Mouse (Mus musculus): ENCODE data around the gene Ampd2.
A peak's percentile ranks its signal among the peaks of the same experiment; 100 is the strongest.

Ampd2 gene

DNA sequence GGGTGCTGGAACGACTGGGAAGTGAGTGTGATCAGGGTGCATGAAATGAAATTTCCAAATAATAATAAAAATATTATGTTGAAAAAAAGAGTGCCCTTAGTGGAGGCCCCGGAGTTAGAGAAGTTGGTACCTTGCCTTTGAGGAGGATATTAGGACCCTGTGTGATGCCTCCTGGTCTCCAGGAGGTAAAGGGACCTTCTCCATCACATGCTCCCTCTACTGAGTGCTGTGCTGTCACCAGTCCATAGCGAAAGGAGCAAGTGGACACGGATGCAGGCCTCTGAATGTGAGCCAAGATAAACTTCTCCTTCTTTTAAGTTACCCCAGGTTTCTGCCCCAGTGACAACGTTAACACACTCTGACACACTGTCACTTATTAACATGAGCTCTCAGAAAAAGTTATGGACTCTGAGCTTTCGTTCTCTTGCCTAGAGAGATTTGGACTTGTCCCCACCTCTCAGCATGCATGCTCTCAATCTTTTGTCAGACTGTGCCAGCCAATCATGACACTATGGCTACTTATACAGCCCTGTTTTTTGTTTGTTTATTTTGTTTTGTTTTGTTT is 19.0 kb downstream of the Ampd2 start:
- no peak for DNase-seq

DNA sequence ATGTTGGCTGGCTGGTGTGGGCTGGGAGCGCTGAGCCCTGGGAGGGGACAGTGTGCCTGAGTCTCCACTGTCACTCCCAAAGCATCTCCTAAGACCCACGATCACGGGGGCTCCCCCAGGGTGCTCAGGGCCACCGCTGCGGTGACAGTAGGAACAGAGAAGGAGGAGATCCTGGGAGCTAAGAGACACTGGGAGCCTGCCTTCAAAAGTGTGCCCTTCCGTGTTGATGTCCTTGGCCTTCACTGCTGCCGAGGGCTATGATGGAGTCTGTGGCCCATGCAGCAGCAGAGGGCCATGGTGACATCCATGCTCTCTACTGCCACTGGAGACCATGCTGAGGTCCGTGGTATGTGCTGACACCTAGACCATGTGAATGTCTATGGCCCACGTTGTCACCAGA is 20.9 kb downstream of the Ampd2 start:
- no peak for DNase-seq

DNA sequence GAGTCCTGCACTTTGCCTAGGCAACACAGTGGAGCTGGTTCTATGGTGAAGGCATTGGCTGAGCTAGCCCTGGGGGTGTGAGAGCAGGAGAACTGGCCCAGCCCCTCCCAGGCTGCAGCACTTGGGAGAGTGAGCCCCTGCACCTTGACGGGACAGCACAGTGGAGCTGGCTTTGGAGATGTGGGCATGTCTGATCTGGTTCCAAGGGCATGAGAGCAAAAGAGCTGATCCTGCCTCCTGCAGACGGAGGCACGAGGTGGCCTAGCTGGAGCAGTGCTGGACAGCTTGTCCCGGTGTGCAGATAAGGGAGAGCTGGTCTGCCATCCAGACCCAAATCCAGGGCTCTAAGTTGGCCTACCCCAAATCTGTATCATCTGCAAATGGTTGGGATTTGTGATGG is 21.8 kb downstream of the Ampd2 start:
- no peak for DNase-seq

DNA sequence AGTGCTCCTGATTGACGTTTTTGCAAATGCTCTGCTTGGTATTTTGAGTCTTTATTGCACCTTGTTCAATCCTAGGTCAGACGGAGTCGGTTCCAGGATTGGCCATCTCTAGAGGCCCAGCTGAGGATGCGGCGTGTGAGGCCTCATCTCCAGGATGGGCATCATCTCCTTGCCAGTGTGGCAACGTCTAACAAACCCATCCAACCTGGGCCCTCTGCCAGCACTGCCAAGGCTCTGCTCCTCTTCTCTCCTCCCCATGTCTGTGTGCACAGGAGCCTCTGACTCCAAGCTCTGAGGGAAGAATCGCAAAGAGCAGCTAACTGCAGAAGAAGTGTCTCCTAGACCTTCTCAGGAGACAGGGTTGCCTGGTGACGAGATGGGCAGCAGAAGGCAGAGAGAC is 23.8 kb downstream of the Ampd2 start:
- DNase-seq, result no peak

DNA sequence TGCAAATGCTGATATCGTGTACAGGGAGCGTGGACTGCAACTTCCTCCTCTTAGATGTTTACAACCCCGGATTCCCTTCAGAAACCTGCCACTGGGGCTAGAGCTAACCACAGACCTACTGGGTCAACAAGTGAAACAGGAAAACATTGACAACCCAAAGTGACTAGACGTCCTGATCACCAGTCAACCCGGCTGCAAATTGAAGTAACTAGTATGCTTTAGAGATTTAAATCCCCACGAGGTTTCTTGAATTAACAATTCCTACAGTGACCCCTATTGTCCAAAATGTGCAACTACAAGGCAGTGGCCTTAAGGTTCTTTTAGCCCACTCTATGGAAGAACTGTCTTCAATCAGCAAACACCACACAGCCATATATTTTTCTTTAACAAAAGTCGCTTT is 25.0 kb downstream of the Ampd2 start:
- DNase-seq, result no peak

DNA sequence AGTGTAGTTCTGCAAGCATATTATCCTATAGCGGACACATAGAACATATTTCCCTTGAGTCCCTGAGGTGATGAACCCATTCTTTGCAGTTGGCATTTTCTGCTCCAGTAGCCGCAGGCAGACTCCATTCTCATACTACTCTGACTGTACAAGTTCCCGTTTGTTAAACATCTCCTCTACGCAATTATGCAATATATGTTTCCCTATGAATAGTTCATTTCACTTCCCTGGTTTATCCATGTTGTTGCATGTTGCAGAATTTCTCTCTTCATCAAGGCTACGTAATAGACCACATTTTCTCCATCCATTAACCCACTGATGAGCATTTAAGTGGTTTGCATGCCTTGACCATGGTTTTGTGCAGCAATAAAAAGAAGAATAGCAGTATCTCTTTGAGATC is 36.0 kb downstream of the Ampd2 start:
- DNase-seq, result no peak

DNA sequence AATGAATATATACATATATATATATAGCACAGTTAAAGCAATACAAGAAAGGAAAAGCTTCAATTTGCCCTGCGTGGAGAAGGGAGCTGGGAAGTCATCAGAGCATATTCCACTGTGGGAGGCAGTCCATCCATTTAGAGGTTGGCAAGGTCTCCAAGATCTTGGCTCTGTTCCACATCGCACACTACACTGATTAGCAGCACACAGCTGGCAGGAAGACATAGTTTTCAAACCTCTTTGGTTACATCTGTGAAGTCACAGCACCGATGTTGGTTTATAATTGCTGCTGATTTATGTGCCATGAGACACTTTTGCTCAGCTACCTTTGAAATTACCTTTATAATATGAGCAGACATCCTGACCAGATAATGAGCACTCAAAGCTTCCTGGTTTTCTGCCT is 38.1 kb downstream of the Ampd2 start:
- no peak for DNase-seq

DNA sequence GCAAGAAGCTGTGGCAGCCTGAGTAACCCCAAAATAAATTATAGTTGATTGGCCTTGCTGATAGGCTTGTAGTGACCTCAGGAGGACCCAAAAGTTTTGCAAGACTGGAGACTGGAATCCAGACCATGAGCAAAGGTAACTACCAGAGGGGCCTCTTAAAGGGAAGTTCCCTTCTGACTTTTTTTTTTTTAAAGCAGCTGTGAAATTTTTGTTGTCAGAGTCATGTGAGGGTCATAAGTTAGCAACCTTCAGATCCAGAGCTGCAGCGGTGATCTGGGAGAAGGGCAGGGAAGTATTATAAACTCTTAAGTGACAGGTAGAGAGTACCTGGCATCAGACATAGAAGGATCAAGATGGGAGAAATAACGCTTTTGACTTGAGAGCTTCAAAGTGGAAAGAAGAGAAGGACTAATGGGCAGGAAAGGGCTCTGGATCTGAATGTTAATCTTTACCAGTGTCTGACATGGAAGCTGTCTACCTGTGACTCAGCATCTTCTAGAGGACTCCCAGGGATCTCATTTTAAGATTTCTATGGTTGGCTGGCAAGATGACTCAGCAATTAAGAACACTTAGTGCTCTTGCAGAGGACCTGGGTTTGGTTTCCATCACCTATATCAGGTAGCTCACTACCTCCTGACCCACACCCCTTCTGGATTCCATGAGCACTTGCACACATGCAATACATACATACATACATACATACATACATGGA is 39.4 kb downstream of the Ampd2 start:
- no peak for DNase-seq

DNA sequence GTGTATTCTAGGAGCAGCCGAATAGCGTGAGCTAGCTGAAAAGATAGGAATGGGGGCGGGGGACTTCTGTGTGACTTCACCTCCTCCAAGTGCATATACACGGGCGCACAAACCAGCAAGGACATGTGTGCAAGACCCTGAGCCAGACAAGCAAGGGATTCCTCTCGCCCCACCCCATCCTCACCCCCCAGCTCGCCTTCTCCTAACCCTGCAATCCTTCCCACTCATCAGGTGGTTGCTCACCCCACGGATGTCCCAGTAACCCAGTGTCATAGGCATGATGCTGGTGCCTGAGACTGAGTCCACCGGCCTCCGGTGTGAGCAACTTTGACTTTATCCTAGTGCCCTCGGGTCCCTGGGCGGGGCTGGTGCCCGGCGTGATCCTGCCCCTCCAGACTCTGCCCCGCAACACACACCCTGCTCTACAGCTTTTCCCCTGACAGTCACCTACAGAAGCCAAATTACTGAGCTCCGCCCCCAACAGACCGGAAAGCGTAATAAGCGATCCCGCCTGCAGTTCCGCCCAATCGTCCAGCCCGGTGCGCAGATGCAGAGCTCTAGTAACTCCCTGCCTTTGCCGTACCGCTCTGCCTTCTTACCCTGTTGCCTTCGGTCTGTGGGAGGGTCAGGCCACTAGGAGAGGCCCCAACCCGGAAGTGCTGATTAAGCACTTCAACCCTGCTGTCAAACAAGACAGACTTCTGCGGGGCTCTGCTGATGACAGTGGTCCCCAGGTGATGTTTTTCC is 41.9 kb downstream of the Ampd2 start, which contains the start of gene Gstm4:
Gene Gstm4 (minus strand): TSS at position 501 of the 747 bp plus-strand sequence.
- DNase-seq, result peak; percentile 86

DNA sequence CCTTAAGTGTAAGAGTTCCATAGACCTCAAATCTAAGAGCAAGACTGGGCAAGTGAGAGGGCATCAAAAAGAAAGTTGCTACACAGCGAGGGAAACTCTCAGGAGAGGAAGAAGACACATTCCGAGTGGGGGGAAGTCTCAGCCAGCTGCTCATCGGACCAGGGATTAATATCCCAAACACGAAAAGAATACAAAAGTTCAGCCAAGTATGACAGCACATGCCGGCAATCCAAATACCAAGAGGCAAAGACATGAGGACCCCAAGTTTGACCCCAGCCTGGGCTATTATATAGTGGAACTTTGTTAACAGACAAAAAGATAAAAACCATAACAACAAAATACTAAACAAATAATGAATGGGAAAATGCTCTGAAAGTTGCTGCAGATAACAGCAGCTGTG is 53.3 kb downstream of the Ampd2 start:
- DNase-seq, result no peak

DNA sequence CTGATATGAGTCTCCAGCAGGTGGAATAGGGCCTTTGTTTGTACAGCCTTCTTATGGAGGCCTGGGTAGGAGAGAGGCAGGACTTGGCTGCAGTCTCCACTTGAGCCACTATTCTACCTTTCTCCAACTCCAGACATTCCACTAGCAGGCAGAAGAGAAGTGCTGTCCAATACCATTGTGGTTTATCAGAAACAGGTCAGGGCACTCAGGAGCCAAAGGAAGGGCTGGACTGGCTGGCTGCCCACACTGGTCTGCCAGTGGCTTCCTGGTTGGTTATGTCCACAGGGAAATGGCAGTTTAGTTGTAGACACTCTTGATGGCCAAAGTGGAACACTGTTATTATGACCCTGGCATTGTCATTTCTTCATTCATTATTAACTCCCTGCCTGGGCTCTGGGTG is 54.3 kb downstream of the Ampd2 start:
- DNase-seq, result no peak

DNA sequence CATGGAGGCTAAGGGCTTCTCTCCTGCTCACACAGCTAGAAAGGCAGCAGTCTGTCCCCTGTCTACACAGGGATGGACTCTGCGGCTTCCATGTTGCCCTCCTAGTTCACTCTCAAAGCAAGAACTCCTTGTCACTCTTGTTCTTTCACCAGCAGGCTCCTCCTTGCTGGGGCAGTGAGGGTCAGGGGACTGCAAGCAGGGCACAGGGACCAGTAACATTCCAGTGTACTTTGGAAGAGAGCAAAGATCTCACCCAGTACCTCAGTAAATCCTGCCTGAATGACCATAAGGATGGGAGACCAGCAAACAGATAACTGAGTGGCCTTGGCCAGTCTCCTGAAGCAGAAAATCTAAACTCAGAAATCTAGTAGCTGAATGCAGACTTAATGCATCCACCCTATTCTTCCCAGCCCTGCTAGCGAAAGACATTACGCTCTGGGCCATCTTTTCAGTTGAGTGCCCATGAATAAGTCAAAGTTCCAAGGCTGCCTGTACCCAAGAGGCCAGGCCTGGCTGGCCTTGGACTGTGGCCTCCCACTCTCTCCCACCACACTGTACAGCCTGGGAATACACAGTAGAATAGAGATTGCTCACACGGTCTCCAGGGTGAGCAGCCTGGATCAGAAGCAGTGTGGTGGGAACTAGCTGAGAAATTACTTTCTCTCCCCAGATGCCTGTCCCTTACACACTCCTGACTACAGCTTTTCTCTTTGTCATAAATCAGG is 57.6 kb downstream of the Ampd2 start:
- DNase-seq, result no peak

DNA sequence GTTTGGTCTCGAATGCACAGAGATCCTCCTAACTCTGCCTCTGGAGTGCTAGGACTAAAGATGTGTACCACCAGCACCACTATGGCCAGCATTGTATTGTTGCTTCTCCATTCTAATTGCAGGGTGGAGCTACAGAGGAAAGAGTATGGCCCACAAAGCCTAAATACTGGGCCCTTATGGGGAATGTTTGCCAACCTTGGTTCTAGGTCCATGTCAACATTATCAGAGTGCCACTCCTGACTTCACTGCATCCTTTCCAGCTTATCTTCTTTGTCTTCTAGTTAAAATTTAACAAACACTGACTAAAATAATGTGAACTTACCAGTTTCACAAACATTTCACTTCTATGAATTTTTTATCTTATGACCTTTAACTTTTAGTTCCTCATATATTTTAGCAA is 59.9 kb downstream of the Ampd2 start:
- DNase-seq, result no peak

DNA sequence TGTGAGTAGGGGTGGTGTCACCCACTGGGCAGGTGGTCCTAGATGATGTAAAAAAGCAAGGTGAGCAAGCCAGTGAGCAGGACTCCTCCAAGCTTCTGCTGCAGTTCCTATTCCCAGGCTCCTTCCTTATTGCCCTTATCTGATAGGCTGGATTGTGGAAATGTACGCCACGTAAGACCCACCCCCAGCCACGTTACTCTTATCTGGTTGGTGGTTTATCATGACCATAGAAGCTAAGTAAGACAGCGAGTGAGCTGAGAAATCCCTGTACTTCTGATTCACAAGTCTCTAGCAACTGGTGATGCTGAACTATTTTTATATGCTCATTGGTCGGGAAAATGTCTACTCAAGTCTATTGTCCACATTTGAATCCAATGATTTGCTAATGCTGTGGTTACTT is 60.4 kb downstream of the Ampd2 start:
- DNase-seq, result no peak

DNA sequence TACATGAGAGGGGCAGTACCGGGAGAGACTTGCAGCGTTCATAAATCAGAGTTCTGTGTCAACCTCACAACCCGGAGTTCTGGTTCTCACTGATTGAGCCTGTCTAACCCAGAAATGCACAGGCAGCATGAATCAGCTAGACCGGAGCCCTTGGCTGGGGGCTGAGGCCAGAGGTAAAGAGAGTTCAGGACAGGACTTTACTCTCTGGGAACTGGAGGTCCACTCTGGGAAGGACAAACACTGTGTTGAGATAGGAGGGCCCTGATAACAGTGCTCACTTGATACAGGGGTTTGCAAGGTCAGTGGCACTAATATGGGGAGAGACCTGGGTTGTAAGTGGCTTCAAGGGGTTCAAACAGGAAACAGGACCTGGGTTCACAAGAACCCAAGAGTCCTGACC is 61.1 kb downstream of the Ampd2 start:
- DNase-seq, result no peak
